Mouse (Mus musculus): Measurements from ENCODE around the gene Dscaml1.
A peak's percentile ranks its signal among the peaks of the same experiment; 100 is the strongest.

The Dscaml1 gene

GRCm38 (mm10) chr9:45411803-45412202 lies 14.6 kb upstream of the Dscaml1 start:
- ATAC-seq (ENCODE audit: low TSS enrichment): peak; percentile 32

GRCm38 (mm10) chr9:45412287-45412686 lies 14.1 kb upstream of the Dscaml1 start:
- ATAC-seq (ENCODE audit: low TSS enrichment): no peak; the same call in 1 of the 2 replicates

- ATAC-seq (ENCODE audit: low TSS enrichment): no peak
Measured at GRCm38 (mm10) chr9:45412700-45413477, 13.5 kb upstream of the Dscaml1 start.

- no peak for ATAC-seq (ENCODE audit: low TSS enrichment)
Measured at GRCm38 (mm10) chr9:45413478-45414140, 12.8 kb upstream of the Dscaml1 start.

GRCm38 (mm10) chr9:45415912-45416311 lies 10.5 kb upstream of the Dscaml1 start:
- ATAC-seq (ENCODE audit: low TSS enrichment): peak; percentile 48

- ATAC-seq (ENCODE audit: low TSS enrichment): peak; percentile 69
Measured at GRCm38 (mm10) chr9:45417245-45417644, 9.2 kb upstream of the Dscaml1 start.

- ATAC-seq (ENCODE audit: low TSS enrichment): no peak
Measured at GRCm38 (mm10) chr9:45418252-45418651, 8.2 kb upstream of the Dscaml1 start.

GRCm38 (mm10) chr9:45421209-45421608 lies 5.2 kb upstream of the Dscaml1 start:
- no peak for ATAC-seq (ENCODE audit: low TSS enrichment)

GRCm38 (mm10) chr9:45422761-45423298 lies 3.6 kb upstream of the Dscaml1 start:
- ATAC-seq (ENCODE audit: low TSS enrichment): no peak

- no peak for ATAC-seq (ENCODE audit: low TSS enrichment)
Measured at GRCm38 (mm10) chr9:45429392-45429791, 3.0 kb downstream of the Dscaml1 start.

GRCm38 (mm10) chr9:45429951-45430697 lies 3.7 kb downstream of the Dscaml1 start:
- ATAC-seq (ENCODE audit: low TSS enrichment): peak; percentile 72

GRCm38 (mm10) chr9:45430698-45430959 lies 4.2 kb downstream of the Dscaml1 start:
- ATAC-seq (ENCODE audit: low TSS enrichment): no peak

GRCm38 (mm10) chr9:45431150-45431549 lies 4.7 kb downstream of the Dscaml1 start:
- no peak for ATAC-seq (ENCODE audit: low TSS enrichment)

- ATAC-seq (ENCODE audit: low TSS enrichment): peak; percentile 40; the same call in 1 of the 2 replicates
Measured at GRCm38 (mm10) chr9:45432639-45433038, 6.2 kb downstream of the Dscaml1 start.

GRCm38 (mm10) chr9:45433119-45433518 lies 6.7 kb downstream of the Dscaml1 start:
- ATAC-seq (ENCODE audit: low TSS enrichment): no peak

GRCm38 (mm10) chr9:45434171-45434570 lies 7.7 kb downstream of the Dscaml1 start:
- peak; percentile 42; the same call in 1 of the 2 replicates for ATAC-seq (ENCODE audit: low TSS enrichment)

- ATAC-seq (ENCODE audit: low TSS enrichment): no peak
Measured at GRCm38 (mm10) chr9:45439025-45439424, 12.6 kb downstream of the Dscaml1 start.

- ATAC-seq (ENCODE audit: low TSS enrichment): no peak
Measured at GRCm38 (mm10) chr9:45440083-45440784, 13.8 kb downstream of the Dscaml1 start.

- ATAC-seq (ENCODE audit: low TSS enrichment): no peak
Measured at GRCm38 (mm10) chr9:45444251-45444798, 17.9 kb downstream of the Dscaml1 start.

- no peak for ATAC-seq (ENCODE audit: low TSS enrichment)
Measured at GRCm38 (mm10) chr9:45449658-45450057, 23.2 kb downstream of the Dscaml1 start.

GRCm38 (mm10) chr9:45451346-45451745 lies 24.9 kb downstream of the Dscaml1 start:
- no peak for ATAC-seq (ENCODE audit: low TSS enrichment)

Data from frontal cortex, adult (tissue).